Mouse (Mus musculus): Measurements from ENCODE around the gene Arl5a. TPM values are rescaled to one million over a fixed set of nuclear protein-coding genes. Genes with fewer than 3 reads are reported as not detected.

The Arl5a gene
- polyA plus RNA-seq, 1 experiment from 2014 or later = 15.5 TPM

DNA sequence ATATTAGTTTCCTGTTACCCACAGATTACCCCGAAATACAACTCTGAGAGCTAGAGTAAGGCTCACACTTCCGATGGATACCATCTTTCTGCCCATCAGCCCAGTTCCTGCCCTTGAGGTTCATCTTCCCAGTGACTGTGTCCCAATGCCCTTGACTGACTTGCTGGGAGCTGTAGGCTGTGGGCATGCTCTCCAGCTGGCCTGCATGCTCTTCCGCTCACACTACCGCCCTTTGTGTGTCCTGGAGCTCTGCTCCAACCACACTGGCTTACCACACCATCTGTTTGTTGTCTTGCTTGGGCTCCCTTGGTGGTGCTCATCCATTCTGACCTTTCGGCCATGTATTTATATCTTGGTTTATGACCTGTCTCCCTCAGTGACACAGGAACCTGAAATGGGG lies 57.0 kb downstream of the Arl5a start:
- no peak for DNase-seq (ENCODE audit: low spot score)

DNA sequence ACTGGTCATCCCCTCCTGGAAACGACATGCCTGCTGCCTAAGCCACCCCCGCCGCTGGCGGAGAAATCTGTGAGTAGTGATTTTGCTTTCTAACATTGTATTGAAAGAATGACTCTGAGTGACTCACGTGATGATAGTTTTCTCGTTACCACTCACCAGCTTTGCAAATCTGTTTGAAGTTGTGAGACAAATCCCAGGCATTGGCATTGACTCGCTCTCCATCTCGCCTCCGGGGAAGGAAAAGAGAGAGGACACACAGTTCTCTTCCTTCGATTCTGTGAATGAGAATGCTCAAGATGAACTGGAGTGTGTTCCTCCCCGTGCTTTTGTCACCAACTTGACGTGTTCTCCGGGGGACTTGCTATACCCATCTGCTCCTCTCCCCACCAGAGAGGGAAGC lies 57.5 kb downstream of the Arl5a start:
- no peak for DNase-seq (ENCODE audit: low spot score)

DNA sequence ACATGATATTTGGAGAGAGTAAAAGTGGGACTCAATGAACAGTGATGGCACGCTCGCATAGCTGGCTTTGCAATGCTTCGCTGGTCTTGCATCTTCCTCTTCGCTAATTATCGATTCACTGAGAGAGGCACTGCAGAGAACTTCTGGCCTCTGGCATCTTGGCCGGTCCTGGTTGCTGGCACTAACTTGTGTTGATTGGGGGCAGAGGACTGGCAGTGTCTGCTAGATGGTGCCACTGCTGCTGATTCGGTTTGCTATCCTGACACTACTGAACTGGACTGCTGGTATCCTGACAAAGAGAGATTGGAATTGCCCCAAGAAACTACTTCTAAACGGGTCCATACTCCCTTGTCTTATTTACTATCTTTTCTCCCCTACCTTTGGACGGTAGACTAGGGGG lies 63.6 kb downstream of the Arl5a start:
- DNase-seq (ENCODE audit: low spot score) = no peak

DNA sequence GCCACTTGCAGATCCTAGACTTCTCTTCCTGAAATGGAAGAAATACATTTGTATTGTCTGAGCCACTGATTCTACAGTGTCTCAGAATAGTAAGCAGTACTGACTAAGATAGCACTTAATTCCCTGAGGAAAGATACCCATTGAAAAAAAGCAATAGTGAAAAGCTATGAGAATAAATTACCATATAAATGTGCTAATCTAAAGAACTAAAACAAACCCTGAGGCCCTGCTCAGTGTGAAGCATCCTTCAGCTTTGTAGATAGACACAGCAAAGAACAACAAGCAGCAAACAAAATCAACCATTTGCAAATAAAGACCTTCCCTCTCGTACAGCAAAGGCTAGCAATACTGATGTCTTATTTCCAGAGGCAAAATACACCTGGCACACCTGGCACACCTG lies 65.0 kb downstream of the Arl5a start:
- no peak for DNase-seq (ENCODE audit: low spot score)

DNA sequence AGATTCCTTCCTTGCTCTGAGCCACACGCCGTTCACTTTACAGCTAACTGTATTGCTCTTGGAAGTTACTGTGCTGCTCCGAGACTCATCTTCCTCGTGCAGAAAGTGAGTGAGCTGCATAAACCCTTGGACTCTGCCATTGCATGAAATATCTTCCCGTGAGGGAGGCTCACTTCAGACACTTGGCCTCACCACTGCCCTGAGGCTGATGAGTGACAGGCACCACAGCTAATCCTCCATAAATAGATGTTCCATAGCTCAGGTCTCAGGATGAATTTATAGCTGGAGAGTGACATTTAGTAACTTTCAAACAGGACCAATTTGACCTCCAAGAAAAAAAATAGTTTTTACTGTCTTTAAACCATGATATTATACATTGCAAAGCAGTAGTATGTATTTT lies 66.5 kb downstream of the Arl5a start:
- no peak for DNase-seq (ENCODE audit: low spot score)

DNA sequence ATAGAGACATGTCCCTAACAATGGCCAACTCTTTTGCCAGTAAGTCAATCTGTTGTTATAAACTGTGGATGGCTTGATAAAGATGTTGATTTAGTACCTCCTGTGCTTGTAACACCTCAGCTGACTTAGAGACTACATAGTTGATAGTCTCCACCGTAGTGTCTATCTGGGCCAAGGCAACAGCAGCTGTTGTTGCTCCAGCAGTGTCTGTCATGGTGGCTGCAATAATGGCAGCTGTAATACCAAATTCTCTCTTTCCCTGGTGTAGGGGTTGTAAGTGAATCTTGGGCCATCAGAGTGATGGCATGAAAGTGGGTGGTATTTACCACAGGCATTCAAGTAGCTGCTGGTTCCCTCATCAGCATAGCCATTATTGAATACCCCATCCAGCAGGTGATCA lies 73.7 kb downstream of the Arl5a start:
- no peak for DNase-seq (ENCODE audit: low spot score)

Other genes with a start within 250 kb of the Arl5a start
- 3.1 and 3.6 TPM in 2 replicates for gene Neb, start 46.4 kb downstream of the Arl5a start, polyA plus RNA-seq (2015; fragmentation: Nextera tagmentation; extraction: Ambion mirVana)

Data from thymus, postnatal 0 days (tissue).